Mouse (Mus musculus): ENCODE measurements around the gene Urod. TPM values are rescaled to one million over a fixed set of nuclear protein-coding genes. Genes with fewer than 3 reads are reported as not detected.

The Urod gene
- total RNA-seq, 2 experiments from 2014 or later: 38.0 to 40.4 TPM

DNA sequence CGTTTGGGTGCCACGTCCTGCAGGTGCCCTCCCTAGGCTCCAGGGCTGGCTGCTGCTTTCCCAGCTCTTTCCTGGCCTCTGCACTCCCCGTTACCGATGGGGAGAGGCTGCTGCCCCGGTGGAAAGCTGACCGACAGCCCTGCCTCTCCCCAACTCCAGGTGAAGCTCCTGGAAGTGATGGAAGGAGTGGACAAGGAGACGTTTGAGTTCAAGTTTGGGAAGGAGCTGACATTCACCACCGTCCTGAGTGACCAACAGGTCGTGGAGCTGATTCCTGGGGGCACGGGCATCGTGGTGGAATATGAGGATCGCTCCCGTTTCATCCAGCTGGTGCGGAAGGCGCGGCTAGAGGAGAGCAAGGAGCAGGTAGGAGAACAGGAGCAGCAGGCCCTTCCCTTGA is 7.7 kb upstream of the Urod start:
- no peak for DNase-seq (ENCODE audit: extremely low spot score in 1 of 2, low spot score in 2 of 2)

GRCm38 (mm10) chr4:116999513-117000154 is 5.4 kb upstream of the Urod start:
- intact Hi-C loops (cut with DNase I): loop anchor here (5.0 to 10.0 kb wide), 2 partner anchors 148 to 285 kb away; no protein-coding TSS in a partner anchor
- no peak for DNase-seq (ENCODE audit: extremely low spot score in 1 of 2, low spot score in 2 of 2)

More for the DNA sequence above, 7.7 kb upstream of the Urod start:
- intact Hi-C loops (cut with DNase I): loop anchor here (5.0 kb wide), 1 partner anchor 145 kb away; no protein-coding TSS in a partner anchor

DNA sequence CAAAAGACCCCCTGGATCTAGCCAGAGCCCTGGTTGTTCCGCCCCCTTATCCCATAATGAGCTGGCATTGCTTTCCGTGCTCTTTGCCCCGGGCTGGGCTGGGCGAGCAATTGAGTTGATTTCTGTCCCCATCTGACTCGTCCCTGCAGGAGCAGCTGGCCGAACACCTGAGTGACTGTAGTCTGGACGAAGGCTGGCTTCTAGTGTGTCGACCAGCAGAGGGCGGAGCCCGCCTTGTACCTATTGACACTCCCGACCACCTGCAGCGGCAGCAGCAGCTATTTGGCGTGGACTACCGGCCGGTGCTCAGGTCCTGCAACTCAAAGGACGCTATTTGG is 1.6 kb upstream of the Urod start:
- DNase-seq (ENCODE audit: extremely low spot score in 1 of 2, low spot score in 2 of 2): peak in 1 of 2 experiments; percentile 69
- intact Hi-C loops (cut with DNase I): loop anchor here (10.0 kb wide), 1 partner anchor 281 kb away; no protein-coding TSS in a partner anchor

DNA sequence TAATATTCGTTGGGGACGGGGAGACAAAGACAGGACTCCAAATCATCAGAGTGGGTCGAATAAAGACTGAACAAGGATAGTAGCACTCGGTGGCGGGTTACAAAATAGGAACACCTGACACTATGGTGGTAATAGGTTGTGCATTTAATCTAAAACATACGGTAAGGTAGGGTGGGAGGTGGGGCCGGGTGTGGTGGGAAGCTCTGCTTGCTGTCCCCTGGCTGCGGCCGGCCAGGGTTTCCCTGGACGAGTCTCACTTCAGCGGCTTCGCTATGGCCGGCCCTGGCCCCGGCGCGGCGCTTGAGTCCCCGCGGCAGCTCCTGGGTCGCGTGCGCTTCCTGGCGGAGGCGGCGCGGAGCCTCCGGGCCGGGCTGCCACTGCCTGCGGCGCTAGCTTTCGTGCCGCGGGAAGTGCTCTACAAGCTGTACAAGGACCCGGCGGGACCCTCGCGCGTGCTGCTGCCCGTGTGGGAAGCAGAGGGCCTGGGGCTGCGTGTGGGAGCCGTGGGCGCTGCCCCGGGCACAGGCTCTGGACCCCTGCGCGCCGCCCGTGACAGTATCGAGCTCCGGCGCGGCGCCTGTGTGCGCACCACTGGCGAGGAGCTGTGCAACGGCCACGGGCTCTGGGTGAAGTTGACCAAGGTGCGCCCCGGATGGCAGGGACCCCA is 1.1 kb upstream of the Urod start, which contains the start of gene Hectd3:
Hectd3 (plus strand) TSS at position 187 of the 667 bp plus-strand sequence.
- peak in 1 of 2 experiments; percentile 71 for DNase-seq (ENCODE audit: extremely low spot score in 1 of 2, low spot score in 2 of 2)
- intact Hi-C loops (cut with DNase I): loop anchor here (10.0 kb wide), 1 partner anchor 280 kb away; no protein-coding TSS in a partner anchor

- intact Hi-C loops (cut with DNase I): loop anchor here (1.0 to 10.0 kb wide), 3 partner anchors 114 to 277 kb away; partner anchors contain the start of gene Zswim5
- peak; percentile 74 to 75 for DNase-seq (ENCODE audit: extremely low spot score in 1 of 2, low spot score in 2 of 2)
Measured at GRCm38 (mm10) chr4:116991366-116991765, 2.8 kb downstream of the Urod start.

GRCm38 (mm10) chr4:116989731-116990130 is 4.5 kb downstream of the Urod start:
- intact Hi-C loops (cut with DNase I): loop anchor here (5.0 to 10.0 kb wide), 2 partner anchors 112 to 275 kb away; partner anchors contain the start of gene Zswim5
- no peak for DNase-seq (ENCODE audit: extremely low spot score in 1 of 2, low spot score in 2 of 2)

DNA sequence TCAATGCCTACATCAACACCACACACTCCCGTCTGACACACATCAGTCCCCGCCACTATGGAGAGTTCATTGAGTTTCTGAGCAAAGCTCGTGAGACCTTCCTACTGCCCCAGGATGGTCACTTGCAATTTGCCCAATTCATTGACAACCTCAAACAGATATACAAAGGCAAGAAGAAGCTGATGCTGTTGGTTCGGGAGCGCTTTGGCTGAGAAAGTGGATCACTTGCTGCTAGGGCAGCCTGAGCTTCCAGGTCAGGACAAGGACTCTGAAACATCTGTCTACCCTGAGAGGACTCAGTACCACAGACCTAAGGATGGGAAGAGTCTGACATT is 7.1 kb downstream of the Urod start:
- DNase-seq (ENCODE audit: extremely low spot score in 1 of 2, low spot score in 2 of 2): no peak

DNA sequence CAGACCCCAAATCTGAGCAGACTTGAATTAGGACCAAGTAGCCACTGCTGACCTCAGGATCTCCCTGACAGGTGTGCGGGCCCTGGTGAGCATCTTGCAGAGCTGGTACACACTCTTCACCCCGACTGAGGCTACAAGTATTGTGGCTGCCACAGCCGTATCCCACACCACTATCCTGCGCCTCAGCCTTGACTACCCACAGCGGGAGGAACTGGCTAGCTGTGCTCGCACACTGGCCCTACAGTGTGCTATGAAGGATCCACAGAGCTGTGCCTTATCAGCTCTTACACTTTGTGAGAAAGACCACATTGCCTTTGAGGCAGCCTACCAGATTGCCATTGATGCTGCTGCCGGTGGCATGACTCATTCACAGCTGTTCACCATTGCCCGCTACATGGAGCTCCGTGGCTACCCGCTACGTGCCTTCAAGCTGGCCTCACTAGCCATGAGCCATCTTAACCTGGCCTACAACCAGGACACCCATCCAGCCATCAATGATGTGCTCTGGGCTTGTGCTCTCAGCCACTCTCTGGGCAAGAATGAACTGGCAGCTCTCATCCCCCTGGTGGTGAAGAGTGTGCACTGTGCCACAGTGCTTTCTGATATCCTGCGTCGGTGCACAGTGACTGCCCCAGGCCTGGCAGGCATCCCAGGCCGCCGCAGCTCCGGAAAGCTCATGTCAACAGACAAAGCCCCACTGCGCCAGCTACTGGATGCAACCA is 7.7 kb downstream of the Urod start:
- DNase-seq (ENCODE audit: extremely low spot score in 1 of 2, low spot score in 2 of 2): peak; percentile 63 to 87
- intact Hi-C loops (cut with DNase I): no loop called here

More for the DNA sequence above, 7.1 kb downstream of the Urod start:
- intact Hi-C loops (cut with DNase I): no loop called here

GRCm38 (mm10) chr4:116985681-116986080 is 8.5 kb downstream of the Urod start:
- intact Hi-C loops (cut with DNase I): no loop called here
- DNase-seq (ENCODE audit: extremely low spot score in 1 of 2, low spot score in 2 of 2): no peak

DNA sequence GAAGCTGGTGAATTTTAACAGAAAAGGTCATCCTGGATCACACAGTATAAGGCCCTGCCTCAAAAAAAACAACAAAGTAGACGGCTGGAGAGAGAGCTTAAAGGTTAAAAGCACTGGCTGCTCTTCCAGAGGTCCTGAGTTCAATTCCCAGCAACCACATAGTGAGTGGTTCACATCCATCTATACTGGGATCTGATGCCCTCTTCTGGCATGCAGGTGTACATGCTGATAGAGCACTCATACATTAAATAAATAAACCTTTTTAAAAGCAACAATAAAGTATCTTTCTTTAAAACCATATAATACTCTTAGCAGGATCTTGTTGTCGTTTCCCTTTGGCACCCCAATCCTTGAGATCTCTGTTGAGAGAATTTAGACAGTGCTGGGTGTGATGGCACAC is 17.7 kb downstream of the Urod start:
- DNase-seq (ENCODE audit: extremely low spot score in 1 of 2, low spot score in 2 of 2): no peak

GRCm38 (mm10) chr4:116954951-116955350 is 39.3 kb downstream of the Urod start:
- DNase-seq (ENCODE audit: extremely low spot score in 1 of 2, low spot score in 2 of 2): no peak
- intact Hi-C loops (cut with DNase I): no loop called here

More for the DNA sequence above, 17.7 kb downstream of the Urod start:
- intact Hi-C loops (cut with DNase I): no loop called here

- intact Hi-C loops (cut with DNase I): no loop called here
- DNase-seq (ENCODE audit: extremely low spot score in 1 of 2, low spot score in 2 of 2): no peak
Measured at GRCm38 (mm10) chr4:116951642-116952041, 42.6 kb downstream of the Urod start.

- no peak for DNase-seq (ENCODE audit: extremely low spot score in 1 of 2, low spot score in 2 of 2)
- intact Hi-C loops (cut with DNase I): no loop called here
Measured at GRCm38 (mm10) chr4:116944055-116944454, 50.2 kb downstream of the Urod start.

DNA sequence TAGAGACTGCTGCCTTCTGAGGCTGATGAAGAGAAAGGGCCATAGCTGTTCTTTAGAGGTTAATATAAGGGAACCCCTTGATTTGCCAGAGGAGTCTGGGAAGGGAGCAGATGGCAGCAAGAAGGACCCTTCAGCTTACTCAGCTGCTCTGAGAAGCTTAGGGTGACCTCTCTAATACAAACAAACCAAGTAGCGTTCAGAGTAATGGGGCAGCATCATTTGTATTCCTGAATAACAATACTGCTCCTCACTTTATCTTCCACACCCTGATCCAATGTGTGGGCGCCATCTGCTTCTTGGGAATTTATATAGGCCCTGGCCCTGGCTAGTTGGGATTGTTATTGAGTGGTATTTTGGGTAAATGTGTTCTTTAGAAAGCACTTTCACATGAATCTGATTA is 51.5 kb downstream of the Urod start:
- no peak for DNase-seq (ENCODE audit: extremely low spot score in 1 of 2, low spot score in 2 of 2)
- intact Hi-C loops (cut with DNase I): no loop called here

Other genes starting within 250 kb of the Urod start
- 10 to 100 TPM; 15.2 to 16.1 TPM for gene Toe1, start 186.8 kb downstream of the Urod start, total RNA-seq (2021)
- gene Mutyh, start 186.7 kb downstream of the Urod start, total RNA-seq (2021): 1 to 10 TPM; 2.0 to 3.5 TPM
- gene Hpdl, start 172.7 kb downstream of the Urod start, total RNA-seq (2021): under 1 TPM; 0.77 to 0.79 TPM
- 1 to 10 TPM; 7.6 to 8.4 TPM for gene Zswim5, start 117.0 kb downstream of the Urod start, total RNA-seq (2021)
- 10 to 100 TPM; 47.7 to 53.3 TPM for gene Hectd3, start 904 bp upstream of the Urod start, total RNA-seq (2021)
- gene Eif2b3, start 25.0 kb upstream of the Urod start, total RNA-seq (2021): 10 to 100 TPM; 25.5 to 26.9 TPM
- gene Ptch2, start 101.7 kb upstream of the Urod start, total RNA-seq (2021): 1 to 10 TPM; 2.4 to 3.4 TPM
- 10 to 100 TPM; 11.9 to 12.0 TPM for gene Btbd19, start 131.3 kb upstream of the Urod start, total RNA-seq (2021)
- gene Tctex1d4, start 132.4 kb upstream of the Urod start, total RNA-seq (2021): under 1 TPM in 1 of 2 experiments, not detected in 1; 0.47 TPM
- gene Plk3, start 139.6 kb upstream of the Urod start, total RNA-seq (2021): 10 to 100 TPM; 17.7 to 19.9 TPM
- gene Rps8, start 161.8 kb upstream of the Urod start, total RNA-seq (2021): 100 to 1,000 TPM; 554 to 567 TPM
- gene Kif2c, start 188.2 kb upstream of the Urod start, total RNA-seq (2021): 1 to 10 TPM; 1.1 to 2.2 TPM

All from left cerebral cortex, postnatal 10 days (tissue).